Mouse (Mus musculus) lung, postnatal 0 days (tissue): ENCODE measurements around the gene Serinc2. TPM values are rescaled to one million over a fixed set of nuclear protein-coding genes. Genes with fewer than 3 reads are reported as not detected.

Experiments used
- ATAC-seq: fragments of 200-750 bp; cut with Nextera tagmentation; 2 replicates; pipeline ENCODE4 v1.8.0; 2017; ENCODE audit warnings: moderate library complexity
- DNase-seq: peaks from one replicate; pipeline ENCODE4 v3.0.0-alpha.2; 2016; ENCODE audit warnings: low spot score
- H3K27ac ChIP-seq: fragments of 300-500 bp; sonication (generic); 2 replicates; pipeline ENCODE4 v1.5.1; 2014; ENCODE audit warnings: antibody characterized with exemption, mild to moderate bottlenecking, low read length, mixed read lengths
- H3K27me3 ChIP-seq: fragments of 300-500 bp; sonication (generic); replicated peaks from 2 replicates; pipeline ENCODE4 v1.6.1; 2014; ENCODE audit warnings: low read length, mixed read lengths; ENCODE audit not compliant: insufficient read depth
- H3K36me3 ChIP-seq: fragments of 300-500 bp; sonication (generic); 2 replicates; pipeline ENCODE4 v1.6.1; 2014; ENCODE audit warnings: low read length, mixed read lengths; ENCODE audit not compliant: insufficient read depth
- H3K4me1 ChIP-seq: fragments of 300-500 bp; sonication (generic); 2 replicates; pipeline ENCODE4 v1.6.1; 2014; ENCODE audit warnings: antibody characterized with exemption, low read depth, low read length, mixed read lengths; ENCODE audit not compliant: insufficient read depth
- H3K4me2 ChIP-seq: fragments of 300-500 bp; sonication (generic); replicated peaks from 2 replicates; pipeline ENCODE4 v1.6.1; 2014; ENCODE audit warnings: low read depth, mild to moderate bottlenecking, low read length, moderate library complexity, mixed read lengths
- H3K4me3 ChIP-seq: fragments of 300-500 bp; sonication (generic); 2 replicates; pipeline ENCODE4 v1.5.1; 2014; ENCODE audit warnings: low read depth, low read length
- H3K9ac ChIP-seq: fragments of 300-500 bp; sonication (generic); replicated peaks from 2 replicates; pipeline ENCODE4 v1.6.1; 2014; ENCODE audit warnings: low read depth, mild to moderate bottlenecking
- H3K9me3 ChIP-seq: fragments of 300-500 bp; sonication (generic); 2 replicates; pipeline ENCODE4 v1.6.1; 2016; ENCODE audit warnings: low read length, mixed read lengths
- CTCF ChIP-seq: IDR thresholded peaks from 2 replicates; pipeline ENCODE4 v1.5.1; 2016; ENCODE audit warnings: antibody characterized with exemption, mild to moderate bottlenecking
- EP300 ChIP-seq: IDR thresholded peaks from 2 replicates; pipeline ENCODE4 v1.6.1; 2016; ENCODE audit warnings: antibody characterized with exemption, mild to moderate bottlenecking, control low read depth
- WGBS: fragments of 180-500 bp; shearing (Covaris S2); extraction: QIAGEN DNeasy Blood & Tissue Kit; methylation state at CpG from one replicate; pipeline ENCODE4 v1.1.7; 2014; 5-methylcytosine and 5-hydroxymethylcytosine counted together
- polyA plus RNA-seq: library from polyadenylated mRNA; unstranded; fragments of >200 nt; fragmentation: Nextera tagmentation; extraction: Ambion mirVana; gene quantifications from 2 replicates; pipeline ENCODE4 v1.2.1, GENCODE M21; 2015

The Serinc2 gene
- polyA plus RNA-seq, 1 experiment from 2014 or later = 26.6 TPM

DNA sequence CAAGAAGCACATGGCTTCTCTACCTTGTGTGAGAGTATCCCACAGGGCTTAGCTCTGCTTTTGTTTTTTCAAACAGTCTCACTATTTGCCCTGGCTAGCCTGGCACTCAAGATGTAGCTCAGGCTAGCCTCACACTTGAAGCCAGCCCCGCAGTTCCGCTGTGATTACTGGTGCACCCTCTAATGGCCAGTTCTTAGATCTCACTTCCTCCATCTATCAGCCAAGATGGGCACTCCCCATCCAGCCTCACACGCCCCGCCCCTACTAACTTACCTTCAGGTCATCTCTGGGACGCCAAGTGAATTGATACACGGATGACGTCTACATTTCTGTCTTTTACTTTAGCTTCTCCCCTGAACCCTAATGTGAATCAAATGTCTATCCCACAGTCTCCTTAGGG lies 40.6 kb upstream of the Serinc2 start:
- Histone ChIP-seq H3K36me3 (peaks cover 4% of the 10 kb centered on the region; the same call in 1 of the 2 replicates), H3K4me1 (no peaks in the 10 kb centered on the region), H3K27ac (no peak overlapping the region), H3K4me2 (no peak overlapping the region), H3K9ac (no peak overlapping the region), H3K9me3 (no peaks in the 10 kb centered on the region), H3K4me3 (no peak overlapping the region), H3K27me3 (no peaks in the 10 kb centered on the region)
- 81% methylated on average over 7 of the region's 7 CpGs for WGBS
- no peak for DNase-seq
- TF ChIP-seq CTCF = no peak
- no peak for TF ChIP-seq EP300
- no peak for ATAC-seq

GRCm38 (mm10) chr4:130318122-130318521 lies 39.1 kb upstream of the Serinc2 start:
- Histone ChIP-seq H3K27me3 (no peaks in the 10 kb centered on the region), H3K27ac (no peak overlapping the region), H3K4me2 (no peak overlapping the region), H3K36me3 (0 out of 2 replicates have a peak, but pooled peaks cover 4% of the 10 kb centered on the region), H3K9me3 (no peaks in the 10 kb centered on the region), H3K4me1 (no peaks in the 10 kb centered on the region), H3K9ac (no peak overlapping the region), H3K4me3 (no peak overlapping the region)
- TF ChIP-seq CTCF = no peak
- no peak for TF ChIP-seq EP300
- DNase-seq = no peak
- 70% methylated on average over 3 of the region's 3 CpGs for WGBS
- ATAC-seq = no peak

- Histone ChIP-seq H3K36me3 (0 out of 2 replicates have a peak, but pooled peaks cover 4% of the 10 kb centered on the region), H3K27me3 (no peaks in the 10 kb centered on the region), H3K9ac (no peak overlapping the region), H3K4me3 (no peak overlapping the region), H3K4me2 (no peak overlapping the region), H3K27ac (no peak overlapping the region), H3K9me3 (no peaks in the 10 kb centered on the region), H3K4me1 (no peaks in the 10 kb centered on the region)
- DNase-seq (no peak), ATAC-seq (no peak)
- TF ChIP-seq CTCF (no peak), EP300 (no peak)
- WGBS = 72% methylated on average over 10 of the region's 10 CpGs
Measured at GRCm38 (mm10) chr4:130316691-130317090, 37.7 kb upstream of the Serinc2 start.

DNA sequence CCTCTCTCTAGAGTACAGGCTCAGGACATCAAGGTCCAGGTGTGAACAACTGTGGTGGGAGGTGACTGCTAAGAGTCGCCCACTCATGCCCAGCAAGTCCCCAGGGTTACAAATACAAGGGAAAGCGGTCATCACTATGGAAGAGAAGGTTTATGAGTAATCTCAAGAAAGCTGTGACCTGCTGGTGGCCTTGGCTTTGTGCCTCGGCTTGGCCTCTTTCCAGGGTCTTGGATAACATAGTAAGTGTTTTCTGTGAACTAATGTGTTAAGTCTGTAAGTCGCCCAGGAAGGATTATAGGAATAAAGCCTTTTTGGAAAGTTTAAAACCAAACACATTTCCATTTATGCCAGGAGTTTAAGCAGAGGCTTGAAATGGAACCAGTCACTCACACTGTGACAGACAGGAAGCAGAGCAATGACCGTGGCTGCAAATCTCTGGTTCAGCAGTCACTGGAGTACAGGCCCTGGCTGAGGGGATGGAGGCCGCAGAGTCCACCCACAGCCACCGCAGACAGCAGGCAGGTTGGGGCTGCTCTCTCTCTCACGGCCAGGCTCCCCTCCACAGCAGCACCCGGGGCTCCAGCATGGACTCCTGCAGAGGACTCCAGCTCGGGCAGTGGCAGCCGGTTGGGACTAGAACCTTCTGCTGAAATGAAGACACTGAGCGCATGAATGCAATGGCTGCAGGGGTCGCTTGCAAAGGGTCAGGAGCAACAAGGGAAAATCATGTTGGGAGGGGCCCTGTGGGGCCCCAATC lies 36.9 kb upstream of the Serinc2 start:
- Histone ChIP-seq H3K4me2 (no peak overlapping the region), H3K27ac (no peak overlapping the region), H3K4me3 (no peak overlapping the region), H3K27me3 (no peaks in the 10 kb centered on the region), H3K9ac (no peak overlapping the region), H3K9me3 (no peaks in the 10 kb centered on the region), H3K36me3 (0 out of 2 replicates have a peak, but pooled peaks cover 4% of the 10 kb centered on the region), H3K4me1 (no peaks in the 10 kb centered on the region)
- 50% methylated on average over 13 of the region's 13 CpGs for WGBS
- TF ChIP-seq CTCF (no peak), EP300 (no peak)
- ATAC-seq (peak; percentile 46; the same call in 1 of the 2 replicates), DNase-seq (peak; percentile 41)

DNA sequence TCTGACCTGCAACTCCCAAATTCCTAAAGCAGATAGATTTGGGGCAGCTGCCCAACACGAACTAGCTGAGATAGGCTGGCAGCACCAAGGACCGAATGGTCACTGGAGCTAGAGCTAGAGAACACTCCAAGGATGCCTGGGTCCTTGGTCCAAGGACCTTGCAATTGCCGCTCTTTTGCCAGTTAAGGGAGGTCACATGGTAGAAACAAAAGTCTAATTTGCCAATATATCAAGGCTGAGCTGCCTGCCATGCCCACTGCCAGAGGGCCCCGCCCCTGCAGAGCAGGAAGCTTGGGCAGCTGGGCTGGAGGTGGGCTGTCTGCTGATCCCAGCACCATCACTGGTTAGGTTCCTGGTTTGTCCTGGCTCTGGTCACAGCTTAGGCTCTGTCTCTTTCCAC lies 34.5 kb upstream of the Serinc2 start:
- no peak overlapping the region for H3K9ac ChIP-seq
- TF ChIP-seq CTCF (no peak), EP300 (no peak)
- H3K36me3 ChIP-seq = no peaks in the 10 kb centered on the region

GRCm38 (mm10) chr4:130312526-130312925 lies 33.5 kb upstream of the Serinc2 start:
- H3K9me3 ChIP-seq = no peaks in the 10 kb centered on the region
- H3K4me2 ChIP-seq = no peak overlapping the region
- H3K27me3 ChIP-seq = peaks cover 11% of the 10 kb centered on the region; the same call in 1 of the 2 replicates
- DNase-seq (no peak), ATAC-seq (no peak)
- TF ChIP-seq EP300 (no peak), CTCF (no peak)
- no peak overlapping the region for H3K27ac ChIP-seq
- H3K9ac ChIP-seq = no peak overlapping the region
- WGBS = 82% methylated on average over 3 of the region's 3 CpGs
- H3K4me3 ChIP-seq = no peak overlapping the region
- no peaks in the 10 kb centered on the region for H3K36me3 ChIP-seq
- H3K4me1 ChIP-seq = peaks cover 8% of the 10 kb centered on the region; the same call in 1 of the 2 replicates

More for the DNA sequence above, 34.5 kb upstream of the Serinc2 start:
- Histone ChIP-seq H3K4me2 (no peak overlapping the region), H3K27ac (no peak overlapping the region), H3K4me3 (no peak overlapping the region), H3K9me3 (no peaks in the 10 kb centered on the region), H3K27me3 (peaks cover 11% of the 10 kb centered on the region; the same call in 1 of the 2 replicates), H3K4me1 (peaks cover 3% of the 10 kb centered on the region; the same call in 1 of the 2 replicates)
- DNase-seq (no peak), ATAC-seq (no peak)
- WGBS = 90% methylated on average over 4 of the region's 4 CpGs
